Mouse (Mus musculus) bone marrow, adult 2 months (tissue): ENCODE measurements around the gene Olfr672.
"Not testable (repeated sequence)": the region's sequence is repeated elsewhere in the genome, so short reads cannot be mapped to it uniquely, and the experiment has no call there.

ENCODE experiments used
- CTCF ChIP-seq: fragments of 200-500 bp; IDR thresholded peaks from 2 replicates; pipeline ENCODE4 v1.5.1; 2011; ENCODE audit warnings: low read length, control low read depth; ENCODE audit not compliant: control insufficient read depth, insufficient read depth
- POLR2A ChIP-seq: fragments of 200-500 bp; IDR thresholded peaks from 2 replicates; pipeline ENCODE4 v1.6.1; 2011; ENCODE audit warnings: low read depth, mild to moderate bottlenecking, control low read depth, low read length, borderline replicate concordance; ENCODE audit not compliant: control insufficient read depth

DNA sequence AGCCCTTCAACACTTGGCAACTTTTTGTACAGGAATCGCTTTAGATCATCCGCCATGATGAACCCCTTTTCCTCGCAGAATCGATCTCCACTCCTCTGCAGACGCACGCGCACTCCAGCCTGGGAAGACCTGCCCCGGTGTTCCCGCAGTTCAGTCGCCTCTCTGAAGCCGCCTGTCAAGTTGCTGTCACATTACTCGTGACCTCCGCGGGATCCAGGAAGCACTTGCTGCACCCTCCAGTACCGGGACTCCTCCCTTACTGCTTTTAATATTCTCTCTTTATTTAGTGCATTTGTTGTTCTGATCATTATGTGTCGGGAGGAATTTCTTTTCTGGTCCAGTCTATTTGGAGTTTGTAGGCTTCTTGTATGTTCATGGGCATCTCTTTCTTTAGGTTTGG lies 51.6 kb downstream of the Olfr672 start:
- TF ChIP-seq CTCF, POLR2A: not testable (repeated sequence)
